Mouse (Mus musculus) urinary bladder, postnatal 0 days (tissue): ENCODE results near the gene Glmp. TPM values are rescaled to one million over a fixed set of nuclear protein-coding genes. Genes with fewer than 3 reads are reported as not detected.

Experiments used
- polyA plus RNA-seq: library from polyadenylated mRNA; unstranded; fragments of >200 nt; fragmentation: Nextera tagmentation; extraction: Ambion mirVana; gene quantifications from 2 replicates; pipeline ENCODE4 v1.2.1, GENCODE M21; 2015

Glmp gene
- polyA plus RNA-seq: 157 and 169 TPM in 2 replicates

GRCm38 (mm10) chr3:88324951-88325405 is at the start of gene Glmp:
Gene Glmp, plus strand, starts transcription at chr3:88325023.

GRCm38 (mm10) chr3:88287110-88287509 is 37.7 kb upstream of the Glmp start, which contains the start of gene Gm38392:
Gene Gm38392, minus strand, starts transcription at chr3:88287210.

GRCm38 (mm10) chr3:88296561-88297318 is 28.1 kb upstream of the Glmp start, which contains the start of the genes Tsacc and Cct3:
Gene Tsacc, minus strand, starts transcription at chr3:88296999.
Gene Cct3, plus strand, starts transcription at chr3:88297116.

GRCm38 (mm10) chr3:88336058-88337013 is 11.5 kb downstream of the Glmp start, which contains the start of the genes Tmem79 and Smg5:
Gene Tmem79, minus strand, starts transcription at chr3:88336148.
Gene Smg5, plus strand, starts transcription at chr3:88336260.

GRCm38 (mm10) chr3:88364337-88364736 is 39.5 kb downstream of the Glmp start, which contains the start of gene Paqr6:
Gene Paqr6, plus strand, starts transcription at chr3:88364584.

GRCm38 (mm10) chr3:88372643-88373042 is 47.8 kb downstream of the Glmp start, which contains the start of gene Bglap3:
Gene Bglap3, minus strand, starts transcription at chr3:88372743.

GRCm38 (mm10) chr3:88378599-88378998 is 53.8 kb downstream of the Glmp start, which contains the start of gene Bglap2:
Gene Bglap2, minus strand, starts transcription at chr3:88378699.

Other genes starting within 250 kb of the Glmp start
- gene Ttc24, start 246.7 kb upstream of the Glmp start, polyA plus RNA-seq: not detected in 2 replicates
- 3.7 and 4.6 TPM in 2 replicates for gene Iqgap3, start 243.1 kb upstream of the Glmp start, polyA plus RNA-seq
- 15.1 and 16.4 TPM in 2 replicates for gene Mef2d, start 182.7 kb upstream of the Glmp start, polyA plus RNA-seq
- gene Rhbg, start 70.3 kb upstream of the Glmp start, polyA plus RNA-seq: 1.3 and 2.0 TPM in 2 replicates
- gene Gm38392, start 37.8 kb upstream of the Glmp start, polyA plus RNA-seq: 0.20 and 0.99 TPM in 2 replicates
- 9.2 and 10.0 TPM in 2 replicates for gene Tsacc, start 28.0 kb upstream of the Glmp start, polyA plus RNA-seq
- 308 and 322 TPM in 2 replicates for gene Cct3, start 27.9 kb upstream of the Glmp start, polyA plus RNA-seq
- gene Tmem79, start 11.1 kb downstream of the Glmp start, polyA plus RNA-seq: 29.9 and 30.1 TPM in 2 replicates
- gene Smg5, start 11.2 kb downstream of the Glmp start, polyA plus RNA-seq: 25.6 and 28.1 TPM in 2 replicates
- 45.2 and 47.2 TPM in 2 replicates for gene Paqr6, start 39.6 kb downstream of the Glmp start, polyA plus RNA-seq
- 1.2 and 1.5 TPM in 2 replicates for gene Bglap3, start 47.7 kb downstream of the Glmp start, polyA plus RNA-seq
- 4.9 and 8.9 TPM in 2 replicates for gene Bglap2, start 53.7 kb downstream of the Glmp start, polyA plus RNA-seq
- 0.49 TPM in 1 of 2 replicates, not detected in the other for gene Bglap, start 59.4 kb downstream of the Glmp start, polyA plus RNA-seq
- gene Pmf1, start 85.3 kb downstream of the Glmp start, polyA plus RNA-seq: 45.0 and 46.8 TPM in 2 replicates
- 10.1 TPM in 2 replicates for gene Slc25a44, start 100.1 kb downstream of the Glmp start, polyA plus RNA-seq
- 17.7 and 20.0 TPM in 2 replicates for gene Sema4a, start 136.2 kb downstream of the Glmp start, polyA plus RNA-seq
- 294 and 327 TPM in 2 replicates for gene Lmna, start 184.9 kb downstream of the Glmp start, polyA plus RNA-seq
- gene Mex3a, start 207.4 kb downstream of the Glmp start, polyA plus RNA-seq: 2.1 TPM in 2 replicates
- gene Rab25, start 223.3 kb downstream of the Glmp start, polyA plus RNA-seq: 90.9 and 91.9 TPM in 2 replicates
- 127 and 138 TPM in 2 replicates for gene Lamtor2, start 228.1 kb downstream of the Glmp start, polyA plus RNA-seq
- 14.4 and 16.4 TPM in 2 replicates for gene Ubqln4, start 228.7 kb downstream of the Glmp start, polyA plus RNA-seq